Mouse (Mus musculus) megakaryocyte, embryonic 14.5 days (primary cell): Measurements from ENCODE around the gene Kcnrg.

Source experiments
- FLI1 ChIP-seq: IDR thresholded peaks from 2 replicates; pipeline ENCODE4 v1.6.1; 2012; ENCODE audit warnings: low read length, inconsistent platforms, mixed read lengths
- GATA1 ChIP-seq: IDR thresholded peaks from 3 replicates; pipeline ENCODE4 v1.6.1; 2012; ENCODE audit warnings: mixed read lengths, low read length, inconsistent platforms, borderline replicate concordance

DNA sequence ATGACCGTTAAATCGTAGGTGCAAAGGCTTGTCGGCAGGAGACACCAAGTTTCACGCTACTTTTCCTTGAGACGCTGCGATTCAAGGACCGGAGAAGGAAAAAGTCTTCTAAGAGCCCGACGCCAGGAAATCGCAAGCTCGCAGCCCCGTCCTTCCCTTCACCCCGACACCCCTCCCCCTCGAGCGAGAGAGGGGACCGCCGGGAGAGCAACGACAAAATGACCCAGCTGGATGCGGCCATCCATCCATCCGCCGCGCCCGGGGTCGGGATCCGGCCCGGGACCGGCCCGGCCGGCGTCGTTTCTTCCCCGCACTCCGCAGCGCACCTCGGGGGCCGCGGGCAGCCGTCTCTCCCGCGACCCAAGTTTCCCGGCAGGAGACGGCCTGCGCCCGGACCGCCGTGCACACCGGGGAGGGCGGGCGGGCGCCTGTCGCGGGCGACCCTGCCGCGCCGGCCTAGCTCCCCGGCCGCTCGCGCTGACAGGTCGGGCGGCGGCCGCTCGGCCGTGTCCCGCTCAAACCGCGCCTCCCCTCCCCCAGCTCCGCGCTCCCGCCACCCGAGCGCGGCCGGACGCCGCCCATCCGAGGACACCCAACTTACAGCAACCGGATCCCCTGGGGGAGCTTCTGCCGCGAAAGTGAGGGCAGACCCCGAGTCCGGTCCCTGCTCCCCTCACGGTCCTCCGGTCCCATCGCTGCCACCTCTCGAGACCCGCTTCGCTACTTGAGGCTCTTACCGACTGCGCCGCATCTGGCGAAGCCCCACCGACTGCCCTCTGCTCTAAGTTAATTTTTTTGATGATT is 40.8 kb downstream of the Kcnrg start:
- TF ChIP-seq GATA1 (no peak), FLI1 (no peak)
